Mouse (Mus musculus) kidney, adult 9 months (tissue): ENCODE data around the gene Psmb11.
"Not testable (repeated sequence)": the region's sequence is repeated elsewhere in the genome, so short reads cannot be mapped to it uniquely, and the experiment has no call there.

Experiments
- DNase-seq: peaks from one replicate; pipeline ENCODE4 v3.0.0; 2022

The Psmb11 gene

GRCm38 (mm10) chr14:54603686-54604085 is 17.5 kb upstream of the Psmb11 start:
- no peak for DNase-seq

GRCm38 (mm10) chr14:54605752-54606321 is 15.4 kb upstream of the Psmb11 start, which contains the start of gene 4931414P19Rik:
Gene 4931414P19Rik (minus strand): TSS chr14:54605993.
- DNase-seq, result peak; percentile 76

- no peak for DNase-seq
Measured at GRCm38 (mm10) chr14:54607226-54607625, 14.0 kb upstream of the Psmb11 start.

- no peak for DNase-seq
Measured at GRCm38 (mm10) chr14:54609245-54609644, 12.0 kb upstream of the Psmb11 start.

- DNase-seq, result peak; percentile 33
Measured at GRCm38 (mm10) chr14:54609962-54610361, 11.3 kb upstream of the Psmb11 start.

- DNase-seq, result no peak
Measured at GRCm38 (mm10) chr14:54610648-54611047, 10.6 kb upstream of the Psmb11 start.

- DNase-seq, result not testable (repeated sequence)
Measured at GRCm38 (mm10) chr14:54614130-54614529, 7.1 kb upstream of the Psmb11 start.

- peak; percentile 27 for DNase-seq
Measured at GRCm38 (mm10) chr14:54616226-54616825, 4.9 kb upstream of the Psmb11 start.

GRCm38 (mm10) chr14:54617152-54617896 is 3.9 kb upstream of the Psmb11 start:
- peak; percentile 26 for DNase-seq

GRCm38 (mm10) chr14:54617897-54618365 is 3.3 kb upstream of the Psmb11 start, which contains the start of gene Psmb5:
Gene Psmb5 (minus strand): TSS chr14:54618022.
- DNase-seq, result peak; percentile 93

GRCm38 (mm10) chr14:54623334-54623733 is 2.1 kb downstream of the Psmb11 start:
- no peak for DNase-seq

- no peak for DNase-seq
Measured at GRCm38 (mm10) chr14:54624976-54625375, 3.7 kb downstream of the Psmb11 start.

- no peak for DNase-seq
Measured at GRCm38 (mm10) chr14:54628103-54628502, 6.9 kb downstream of the Psmb11 start.

- no peak for DNase-seq
Measured at GRCm38 (mm10) chr14:54629797-54630196, 8.6 kb downstream of the Psmb11 start.

- DNase-seq, result no peak
Measured at GRCm38 (mm10) chr14:54630583-54631239, 9.5 kb downstream of the Psmb11 start.

- no peak for DNase-seq
Measured at GRCm38 (mm10) chr14:54631240-54631599, 10.0 kb downstream of the Psmb11 start.

- no peak for DNase-seq
Measured at GRCm38 (mm10) chr14:54632252-54632651, 11.0 kb downstream of the Psmb11 start.

- DNase-seq, result no peak
Measured at GRCm38 (mm10) chr14:54634182-54634581, 12.9 kb downstream of the Psmb11 start.

GRCm38 (mm10) chr14:54636954-54637353 is 15.7 kb downstream of the Psmb11 start:
- DNase-seq, result peak; percentile 43

GRCm38 (mm10) chr14:54638210-54638609 is 17.0 kb downstream of the Psmb11 start:
- no peak for DNase-seq

- no peak for DNase-seq
Measured at GRCm38 (mm10) chr14:54640121-54640520, 18.9 kb downstream of the Psmb11 start.

GRCm38 (mm10) chr14:54640946-54641304 is 19.7 kb downstream of the Psmb11 start, which contains the start of gene Gm17606:
Gene Gm17606 (plus strand): TSS chr14:54640952.
- DNase-seq, result no peak

GRCm38 (mm10) chr14:54641305-54641969 is 20.2 kb downstream of the Psmb11 start, which contains the start of gene Cdh24:
Gene Cdh24 (minus strand): TSS chr14:54641364.
- DNase-seq, result peak; percentile 88
